Mouse (Mus musculus): ENCODE data around the gene Top2b.

Gene Top2b

GRCm38 (mm10) chr14:16414163-16414562 lies 49.2 kb downstream of the Top2b start:
- no peak for DNase-seq (ENCODE audit: low spot score)

- no peak for DNase-seq (ENCODE audit: low spot score)
Observed at GRCm38 (mm10) chr14:16427569-16427968, 62.6 kb downstream of the Top2b start.

- DNase-seq (ENCODE audit: low spot score) = no peak
Observed at GRCm38 (mm10) chr14:16431941-16432499, 67.0 kb downstream of the Top2b start.

- DNase-seq (ENCODE audit: low spot score) = no peak
Observed at GRCm38 (mm10) chr14:16432550-16432949, 67.6 kb downstream of the Top2b start.

GRCm38 (mm10) chr14:16433206-16433605 lies 68.2 kb downstream of the Top2b start:
- DNase-seq (ENCODE audit: low spot score) = no peak

GRCm38 (mm10) chr14:16434396-16435171 lies 69.6 kb downstream of the Top2b start:
- peak; percentile 27 for DNase-seq (ENCODE audit: low spot score)

GRCm38 (mm10) chr14:16437386-16437785 lies 72.4 kb downstream of the Top2b start:
- DNase-seq (ENCODE audit: low spot score) = no peak

GRCm38 (mm10) chr14:16439385-16440126 lies 74.6 kb downstream of the Top2b start:
- no peak for DNase-seq (ENCODE audit: low spot score)

GRCm38 (mm10) chr14:16444859-16445258 lies 79.9 kb downstream of the Top2b start:
- no peak for DNase-seq (ENCODE audit: low spot score)

- DNase-seq (ENCODE audit: low spot score) = peak; percentile 5
Observed at GRCm38 (mm10) chr14:16447587-16447986, 82.6 kb downstream of the Top2b start.

GRCm38 (mm10) chr14:16448269-16448987 lies 83.4 kb downstream of the Top2b start:
- no peak for DNase-seq (ENCODE audit: low spot score)

GRCm38 (mm10) chr14:16478606-16479323 lies 113.8 kb downstream of the Top2b start:
- DNase-seq (ENCODE audit: low spot score) = no peak

- DNase-seq (ENCODE audit: low spot score) = no peak
Observed at GRCm38 (mm10) chr14:16479521-16479920, 114.5 kb downstream of the Top2b start.

- no peak for DNase-seq (ENCODE audit: low spot score)
Observed at GRCm38 (mm10) chr14:16480621-16481020, 115.6 kb downstream of the Top2b start.

GRCm38 (mm10) chr14:16483656-16484380 lies 118.8 kb downstream of the Top2b start:
- no peak for DNase-seq (ENCODE audit: low spot score)

Measured in T-cell, adult 2 months (primary cell).